ENCODE assay signal across 23 mouse cellular contexts in genomic region chr8:66550092-66550491, GRCm38 (mm10). TPM values are rescaled to one million over a fixed set of nuclear protein-coding genes. Genes with fewer than 3 reads are reported as not detected.
A peak's percentile ranks its signal among the peaks of the same experiment; 100 is the strongest.
DNase-seq lines count a peak whose midpoint lies in the region; ATAC-seq and TF ChIP-seq lines count a peak whose summit lies in the region.
"Had no signal": no experiment of that assay in that cellular context is flagged by ENCODE, and none has a peak within 500 bp of the region (broad histone marks: within the 10 kb centered on the region; RNA-seq: fewer than 3 reads in every experiment).

No protein-coding gene starts in this region.

- in situ Hi-C loops in ES-E14 (cut with MboI; ENCODE audit: low sequenced_read_pairs in 2 of 2, unreplicated experiment in 2 of 2), result no loop called here

- H3K4me3 ChIP-seq in limb, embryonic 11.5 days (ENCODE audit: low read depth, low read length), result no peak overlapping the region
- H3K4me3 ChIP-seq in limb, embryonic 10.5 days, result no peak overlapping the region
- H3K4me3 ChIP-seq in ES-E14 (ENCODE audit: insufficient read depth in 1 of 2, low read depth in 1 of 2, low read length in 2 of 2, poor library complexity in 1 of 2, severe bottlenecking in 1 of 2), result no peak overlapping the region
- no peak overlapping the region for H3K4me3 ChIP-seq in limb, embryonic 14.5 days (replicated peaks; ENCODE audit: low read length)
- H3K4me3 ChIP-seq: embryonic facial prominence, embryonic 15.5 days; hindbrain, embryonic 15.5 days; midbrain, embryonic 10.5 days; neural tube, embryonic 13.5 days had no signal

- TF ChIP-seq POLR2A in limb, embryonic 14.5 days (IDR thresholded peaks at IDR 0.05; ENCODE audit: borderline replicate concordance, extremely low read depth, insufficient read depth, insufficient read length), result no peak

- H3K9ac ChIP-seq in limb, embryonic 11.5 days (ENCODE audit: low read length), result no peak overlapping the region
- no peak overlapping the region for H3K9ac ChIP-seq in ES-E14 (ENCODE audit: insufficient read depth, low read depth, low read length, poor library complexity, severe bottlenecking)
- no peak overlapping the region for H3K9ac ChIP-seq in limb, embryonic 14.5 days (ENCODE audit: low read depth, low read length, severe bottlenecking)
- H3K9ac ChIP-seq: embryonic facial prominence, embryonic 15.5 days; hindbrain, embryonic 15.5 days; neural tube, embryonic 13.5 days had no signal

- H3K27me3 ChIP-seq in limb, embryonic 11.5 days (ENCODE audit: control insufficient read depth, insufficient read depth, low read length), result no peaks in the 10 kb centered on the region
- H3K27me3 ChIP-seq in limb, embryonic 10.5 days (ENCODE audit: low read depth, poor library complexity, severe bottlenecking), result no peaks in the 10 kb centered on the region
- H3K27me3 ChIP-seq in limb, embryonic 14.5 days (ENCODE audit: control insufficient read depth, insufficient read depth, low read length), result no peaks in the 10 kb centered on the region
- H3K27me3 ChIP-seq: CH12.LX; embryonic facial prominence, embryonic 15.5 days; hindbrain, embryonic 15.5 days; neural tube, embryonic 13.5 days had no signal

- no peaks in the 10 kb centered on the region for H3K36me3 ChIP-seq in limb, embryonic 11.5 days (ENCODE audit: control insufficient read depth, insufficient read depth, low read length)
- no peaks in the 10 kb centered on the region for H3K36me3 ChIP-seq in limb, embryonic 10.5 days
- H3K36me3 ChIP-seq in ES-E14 (ENCODE audit: control insufficient read depth, insufficient read depth, low read length, poor library complexity, severe bottlenecking), result no peaks in the 10 kb centered on the region
- no peaks in the 10 kb centered on the region for H3K36me3 ChIP-seq in limb, embryonic 14.5 days (ENCODE audit: control insufficient read depth, insufficient read depth, low read length)
- H3K36me3 ChIP-seq: embryonic facial prominence, embryonic 15.5 days; hindbrain, embryonic 15.5 days; midbrain, embryonic 10.5 days; neural tube, embryonic 13.5 days had no signal

- DNase-seq in limb, embryonic 11.5 days (ENCODE audit: low spot score), result peak; percentile 22
- DNase-seq in limb, embryonic 10.5 days (ENCODE audit: low spot score), result no peak
- DNase-seq in ES-E14 (ENCODE audit: low read depth, low spot score), result peak; percentile 31
- peak; percentile 4 for DNase-seq in embryo, embryonic 9.5 days (ENCODE audit: extremely low spot score)
- DNase-seq in limb, embryonic 14.5 days (ENCODE audit: low spot score), result peak; percentile 23
- no peak for DNase-seq in right cerebral cortex, postnatal 25 days
- no peak for DNase-seq in layer of hippocampus, adult 11-12 months (ENCODE audit: low spot score)
- DNase-seq: gastrocnemius, postnatal 10 days; kidney, adult 2 months; kidney, postnatal 14 days; lung, postnatal 10 days; right cerebral cortex, postnatal 14 days had no signal

- H3K27ac ChIP-seq in limb, embryonic 11.5 days (replicated peaks; ENCODE audit: low read depth, low read length), result no peak overlapping the region
- no peak overlapping the region for H3K27ac ChIP-seq in limb, embryonic 10.5 days
- H3K27ac ChIP-seq in ES-E14 (ENCODE audit: insufficient read depth, low read depth, low read length, poor library complexity, severe bottlenecking), result no peak overlapping the region
- no peak overlapping the region for H3K27ac ChIP-seq in limb, embryonic 14.5 days (replicated peaks; ENCODE audit: low read depth, low read length)
- H3K27ac ChIP-seq: embryonic facial prominence, embryonic 15.5 days; hindbrain, embryonic 15.5 days; midbrain, embryonic 10.5 days; neural tube, embryonic 13.5 days had no signal

- no peaks in the 10 kb centered on the region for H3K4me1 ChIP-seq in limb, embryonic 11.5 days (ENCODE audit: control insufficient read depth, insufficient read depth, low read length)
- no peaks in the 10 kb centered on the region for H3K4me1 ChIP-seq in limb, embryonic 10.5 days
- peaks cover 0 to 2% of the 10 kb centered on the region in 2 experiments; a peak in 1 of 4 replicates for H3K4me1 ChIP-seq in ES-E14 (ENCODE audit: control insufficient read depth in 2 of 2, insufficient read depth in 2 of 2, low read length in 2 of 2, poor library complexity in 1 of 2)
- no peaks in the 10 kb centered on the region for H3K4me1 ChIP-seq in limb, embryonic 14.5 days (ENCODE audit: control insufficient read depth, insufficient read depth, low read length)
- H3K4me1 ChIP-seq: embryonic facial prominence, embryonic 15.5 days; hindbrain, embryonic 15.5 days; midbrain, embryonic 10.5 days; neural tube, embryonic 13.5 days had no signal

- H3K4me2 ChIP-seq in limb, embryonic 11.5 days (ENCODE audit: low read depth, severe bottlenecking), result no peak overlapping the region
- H3K4me2 ChIP-seq in limb, embryonic 14.5 days (replicated peaks; ENCODE audit: low read depth, low read length, severe bottlenecking), result no peak overlapping the region
- H3K4me2 ChIP-seq: embryonic facial prominence, embryonic 15.5 days; hindbrain, embryonic 15.5 days; liver, embryonic 11.5 days; neural tube, embryonic 13.5 days had no signal

- 13% methylated on average over 7 of the region's 7 CpGs for WGBS in limb, embryonic 11.5 days
- 11% methylated on average over 7 of the region's 7 CpGs for WGBS in limb, embryonic 10.5 days
- WGBS in limb, embryonic 14.5 days, result 8% methylated on average over 6 of the region's 7 CpGs

- no peak for ATAC-seq in limb, embryonic 11.5 days (ENCODE audit: insufficient number of reproducible peaks, low FRiP score, low TSS enrichment, low read depth)
- no peak for ATAC-seq in limb, embryonic 14.5 days (ENCODE audit: low FRiP score, low read depth)
- no peak for ATAC-seq in erythroblast, adult 5-6 weeks (replicated peaks; ENCODE audit: low FRiP score, poor library complexity, severe bottlenecking)

- no peaks in the 10 kb centered on the region for H3K9me3 ChIP-seq in limb, embryonic 11.5 days (ENCODE audit: control insufficient read depth, low read length)
- H3K9me3 ChIP-seq in limb, embryonic 10.5 days (replicated peaks), result no peaks in the 10 kb centered on the region
- H3K9me3 ChIP-seq in ES-E14 (ENCODE audit: control insufficient read depth, insufficient read depth, low read depth, low read length), result no peaks in the 10 kb centered on the region
- no peaks in the 10 kb centered on the region for H3K9me3 ChIP-seq in limb, embryonic 14.5 days (ENCODE audit: control insufficient read depth, low read length)
- H3K9me3 ChIP-seq: embryonic facial prominence, embryonic 15.5 days; hindbrain, embryonic 15.5 days; midbrain, embryonic 10.5 days; neural tube, embryonic 13.5 days had no signal

TF ChIP-seq in ES-E14, 5 proteins besides CTCF, POLR2A, EP300 and RAD21:
- TF ChIP-seq MAFK (IDR thresholded peaks at IDR 0.05; ENCODE audit: insufficient read depth, low read depth, low read length) (no peak), CHD2 (IDR thresholded peaks at IDR 0.05; ENCODE audit: low read depth, low read length) (no peak), ZC3H11A (IDR thresholded peaks at IDR 0.05; ENCODE audit: borderline replicate concordance, low read depth, low read length) (no peak)

RNA-seq across cellular contexts. Expression of gene Tktl2, which starts 38.5 kb away (rescaled TPM):
- polyA plus RNA-seq in limb, embryonic 11.5 days (2014; fragmentation: Nextera tagmentation; extraction: Ambion mirVana), result not detected in 2 replicates
- polyA plus RNA-seq in limb, embryonic 10.5 days (2016; fragmentation: Nextera tagmentation; extraction: Ambion mirVana), result not detected in 2 replicates
- 1.8 and 2.1 TPM in 2 replicates for total RNA-seq in ES-E14 (2012; rRNA removed)
- polyA plus RNA-seq in limb, embryonic 14.5 days (2012; rRNA removed), result not detected in 2 replicates
- not detected in 2 replicates for polyA plus RNA-seq in limb, embryonic 14.5 days (2014; fragmentation: Nextera tagmentation; extraction: Ambion mirVana)
- not detected in 2 replicates for total RNA-seq in erythroblast, adult 5-6 weeks (2015; ENCODE audit: low replicate concordance)
- 0.56 TPM in 1 of 2 replicates, not detected in the other for total RNA-seq in erythroblast, adult 5-6 weeks (2017; ENCODE audit: low replicate concordance)
- total RNA-seq: CH12.LX; gastrocnemius, postnatal 10 days; heart, adult 8-10 months; monocyte, adult 5-6 weeks had no signal
- polyA plus RNA-seq: embryonic facial prominence, embryonic 15.5 days; forebrain, embryonic 11.5 days; heart, postnatal 0 days; kidney, adult 2 months; liver, embryonic 11.5 days; midbrain, embryonic 10.5 days; neural tube, embryonic 13.5 days had no signal

Comparison
In these comparisons a context has a peak if more than half of its experiments do, and no peak if none do; other contexts are left out.
1. DNase-seq: peak in limb, embryonic 11.5 days (single experiment), ES-E14 (single experiment), embryo, embryonic 9.5 days (single experiment) and limb, embryonic 14.5 days (single experiment); none in limb, embryonic 10.5 days (single experiment), right cerebral cortex, postnatal 25 days (single experiment) and layer of hippocampus, adult 11-12 months (single experiment).